Mouse (Mus musculus) NIH3T3 (cell line): ENCODE measurements around the gene Mtcl1.

Experiments
- DNase-seq: peaks from one replicate; pipeline ENCODE4 v3.0.0-alpha.2; 2012; ENCODE audit warnings: low read depth

Gene Mtcl1

GRCm38 (mm10) chr17:66407833-66408232 is 41.7 kb downstream of the Mtcl1 start:
- DNase-seq, result no peak

- peak; percentile 11 for DNase-seq
Measured at GRCm38 (mm10) chr17:66405601-66406000, 43.9 kb downstream of the Mtcl1 start.

- DNase-seq, result peak; percentile 62
Measured at GRCm38 (mm10) chr17:66404883-66405590, 44.5 kb downstream of the Mtcl1 start.

DNA sequence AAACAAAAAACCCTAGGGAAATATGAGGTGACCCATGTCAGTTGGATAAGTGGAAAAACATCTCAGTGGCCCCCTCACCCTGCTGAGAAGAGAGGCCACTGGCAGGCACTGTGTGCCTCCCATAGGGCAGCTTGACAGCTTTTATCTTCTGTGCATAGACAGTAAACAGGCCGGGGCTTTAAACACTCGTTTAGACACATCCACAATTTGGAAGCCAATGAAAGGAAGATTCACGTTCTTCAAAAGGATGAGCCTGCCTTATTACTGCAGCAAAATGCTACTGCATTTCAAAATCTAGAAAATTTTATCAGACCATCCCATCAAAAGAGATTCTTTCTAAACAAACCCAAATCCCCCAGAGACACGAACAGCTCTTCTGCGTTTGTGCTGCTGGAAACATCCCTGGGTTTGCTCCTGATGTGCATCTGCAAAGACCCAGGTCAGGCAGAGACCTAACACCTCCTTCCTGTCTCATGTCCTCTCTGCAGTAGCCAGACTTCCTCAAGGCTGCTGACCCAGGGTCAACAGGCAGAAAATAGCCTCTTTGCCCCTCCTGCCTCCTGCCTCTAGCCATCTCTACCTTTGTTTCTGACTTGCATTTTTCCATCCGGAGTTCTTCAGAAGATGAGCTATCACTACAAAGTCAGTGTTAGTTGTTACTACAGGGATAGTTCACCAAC is 46.6 kb downstream of the Mtcl1 start:
- DNase-seq, result no peak

GRCm38 (mm10) chr17:66401596-66402265 is 47.8 kb downstream of the Mtcl1 start:
- DNase-seq, result no peak

DNA sequence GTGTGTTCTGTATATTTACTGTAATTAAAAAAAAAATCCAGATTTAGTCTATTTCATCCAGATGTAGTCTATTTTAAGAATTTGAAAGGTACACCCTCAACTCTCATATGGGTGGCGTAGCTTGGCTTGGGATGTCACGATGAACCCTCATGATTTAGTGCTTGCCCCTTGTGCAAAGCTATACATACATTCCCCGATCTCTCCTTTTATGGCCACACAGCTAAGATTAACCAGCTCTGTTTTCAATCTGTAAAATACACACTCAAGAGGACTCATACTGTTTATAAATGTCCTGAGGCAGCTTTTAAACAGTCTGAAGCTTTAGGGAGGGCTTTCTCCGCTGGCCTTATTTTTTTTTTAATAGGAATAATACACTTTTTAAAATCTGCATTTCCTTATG is 49.8 kb downstream of the Mtcl1 start:
- DNase-seq, result no peak

DNA sequence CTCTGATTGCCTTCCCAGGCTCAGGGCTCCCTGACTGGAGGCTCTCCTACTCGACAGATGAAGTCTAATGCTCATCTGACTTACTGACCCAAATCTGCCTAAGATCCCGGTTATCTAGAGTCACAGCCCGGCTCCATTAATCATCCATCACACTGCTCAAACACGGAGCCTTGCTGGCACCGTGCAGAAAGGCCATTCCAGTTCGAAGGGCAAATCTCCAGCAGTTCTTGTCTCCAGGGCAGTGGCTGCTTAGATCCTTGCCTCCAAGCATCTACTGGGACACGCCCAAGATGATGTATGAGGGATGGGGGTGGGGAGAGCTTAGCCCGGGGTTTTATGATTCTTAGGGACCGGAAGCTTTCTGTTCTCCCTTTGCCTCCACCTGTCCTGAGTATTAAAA is 55.0 kb downstream of the Mtcl1 start:
- peak; percentile 19 for DNase-seq

DNA sequence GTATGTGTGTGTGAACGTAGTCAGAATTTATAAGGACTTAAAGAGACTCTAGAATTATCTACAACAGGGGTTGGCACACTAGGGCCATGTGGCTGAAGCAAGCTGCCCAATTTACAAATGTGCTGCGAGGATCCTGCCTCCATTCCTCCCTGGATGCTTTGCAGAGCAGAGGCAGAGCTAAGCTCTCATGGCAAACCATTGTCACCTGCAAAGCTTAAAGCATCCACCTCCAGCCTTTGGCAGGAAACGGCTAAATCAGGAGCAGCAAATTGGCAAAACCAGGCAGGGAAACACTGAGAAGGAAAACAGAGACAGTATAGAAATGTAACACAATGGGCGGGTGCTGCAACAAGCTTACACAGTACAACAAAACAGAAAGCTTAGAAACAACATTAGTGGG is 61.2 kb downstream of the Mtcl1 start:
- DNase-seq, result no peak

DNA sequence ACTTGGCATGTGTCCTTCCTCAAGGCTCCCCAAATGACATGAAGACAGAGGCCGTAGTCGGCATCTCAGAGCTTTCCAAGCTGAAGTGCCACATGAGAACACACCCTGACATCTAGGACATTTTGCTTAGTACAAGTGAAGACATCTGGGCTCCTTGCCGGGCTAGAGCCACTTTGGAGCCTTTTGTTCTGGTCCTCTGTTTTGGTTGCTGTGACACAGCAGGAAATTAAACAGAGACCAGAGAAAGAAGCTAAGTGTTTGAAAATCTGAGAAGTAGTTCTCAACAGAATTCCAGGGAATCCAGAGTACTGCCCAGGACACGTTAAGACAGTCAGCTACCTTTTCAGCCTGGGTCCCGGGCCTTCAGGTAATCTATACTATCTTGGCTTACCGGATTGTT is 68.2 kb downstream of the Mtcl1 start:
- no peak for DNase-seq

DNA sequence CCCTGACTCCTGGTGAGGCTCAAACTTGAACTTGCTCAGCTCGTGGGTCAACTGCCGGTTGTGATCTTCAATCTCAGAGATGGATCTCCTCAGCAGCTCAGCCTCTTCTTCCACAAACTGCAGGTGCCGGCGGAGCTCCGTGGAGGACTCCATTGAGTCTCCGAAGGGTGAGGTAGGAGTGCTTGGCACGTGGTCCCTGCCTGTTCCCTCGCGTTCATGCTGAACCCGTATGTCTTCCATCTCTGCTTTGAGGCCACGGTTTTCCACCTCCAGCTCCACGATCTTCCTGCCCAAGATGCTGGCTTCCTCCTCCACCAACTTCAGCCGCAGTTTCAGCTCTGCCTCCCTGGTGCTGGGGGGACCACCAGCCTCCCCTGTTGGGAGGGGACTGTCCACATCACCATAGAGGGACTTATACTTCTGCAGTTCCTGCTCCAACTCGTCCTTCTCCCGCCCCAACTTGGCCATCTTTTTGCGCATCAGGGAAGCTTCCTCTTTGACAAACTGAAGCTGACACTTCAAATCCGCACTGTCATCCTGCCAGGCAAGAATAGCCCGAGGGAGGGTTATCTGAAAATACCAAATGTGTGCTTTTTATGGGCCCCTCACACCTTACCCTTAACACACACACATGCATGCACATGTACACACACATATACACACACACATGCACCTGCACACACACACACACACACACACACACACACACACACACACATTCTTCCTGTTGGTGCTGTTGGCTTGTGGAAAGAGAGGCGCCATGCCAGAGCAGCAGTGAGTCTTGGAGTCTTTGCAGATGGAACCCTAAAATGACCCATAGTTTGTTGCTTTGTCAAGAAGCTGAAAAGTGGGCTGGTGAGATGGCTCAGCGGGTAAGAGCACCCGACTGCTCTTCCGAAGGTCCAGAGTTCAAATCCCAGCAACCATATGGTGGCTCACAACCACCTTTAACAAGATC is 69.4 kb downstream of the Mtcl1 start:
- no peak for DNase-seq

DNA sequence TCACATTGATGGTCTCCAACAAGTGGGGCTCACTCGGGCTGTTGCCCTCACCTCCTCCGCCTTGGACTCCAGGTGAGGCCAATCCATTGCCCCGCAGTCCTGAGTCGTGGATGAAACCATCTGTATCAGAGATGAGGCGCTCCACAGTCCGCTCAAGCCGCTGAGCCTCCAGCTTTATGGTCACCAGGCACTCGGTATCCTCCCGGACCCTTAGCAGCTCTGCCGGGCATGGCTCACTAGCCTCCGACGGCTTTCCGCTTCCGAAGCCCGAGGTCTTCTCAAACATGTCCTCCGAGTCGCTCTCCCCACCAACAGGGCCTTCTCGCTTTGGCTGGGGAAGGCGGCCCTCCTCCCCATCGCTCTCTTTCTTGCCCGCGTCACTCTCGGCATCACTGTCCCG is 70.2 kb downstream of the Mtcl1 start:
- no peak for DNase-seq

GRCm38 (mm10) chr17:66378127-66378526 is 71.4 kb downstream of the Mtcl1 start:
- no peak for DNase-seq

DNA sequence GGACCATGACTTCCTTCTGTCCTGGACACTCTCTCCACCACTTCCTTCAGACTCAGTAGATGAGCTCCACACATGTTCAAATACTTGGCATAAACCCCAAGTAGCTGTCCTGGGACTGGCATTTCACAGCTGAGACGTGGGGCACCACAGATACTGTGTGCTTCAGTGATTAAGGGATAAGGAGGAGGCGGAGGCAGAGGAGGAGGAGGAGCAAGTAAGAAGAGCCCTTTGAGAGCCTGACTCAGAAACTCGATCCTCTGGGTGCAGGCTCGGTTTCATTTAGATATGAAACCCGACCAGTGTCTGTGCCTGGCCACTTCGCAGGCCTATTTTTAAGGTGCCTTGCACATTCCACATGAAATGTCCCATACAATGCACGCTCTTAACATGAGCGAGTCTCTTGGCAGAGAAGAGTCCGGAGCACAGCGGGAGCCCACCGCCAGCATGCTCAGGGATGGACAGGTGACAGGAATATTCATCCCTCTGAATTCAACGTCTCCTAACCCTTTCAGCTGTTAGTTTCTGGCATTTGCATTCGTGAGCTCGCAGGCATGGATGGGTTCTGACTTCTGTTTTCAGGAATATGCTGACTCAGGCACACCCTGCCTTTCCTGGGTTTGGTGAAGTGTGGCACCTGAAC is 74.8 kb downstream of the Mtcl1 start:
- peak; percentile 62 for DNase-seq

DNA sequence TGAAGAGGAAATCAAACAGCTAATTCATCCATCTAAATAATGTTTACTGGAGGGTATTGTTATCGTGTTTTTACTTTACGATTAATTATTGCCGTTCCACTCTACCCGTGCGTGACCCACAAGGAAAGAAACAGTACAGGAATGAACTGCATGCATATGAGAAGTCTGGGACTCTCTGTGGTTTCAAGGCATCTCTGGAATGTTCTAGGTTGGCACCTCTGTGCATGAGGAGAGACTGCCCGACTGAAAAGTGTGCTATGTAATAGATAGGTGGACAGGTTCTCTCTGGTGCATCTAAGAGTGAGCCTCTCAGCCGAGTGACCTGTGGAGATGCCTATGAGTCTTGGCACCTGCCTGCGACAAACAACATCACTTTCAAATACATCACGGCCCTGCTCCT is 78.7 kb downstream of the Mtcl1 start:
- peak; percentile 35 for DNase-seq

DNA sequence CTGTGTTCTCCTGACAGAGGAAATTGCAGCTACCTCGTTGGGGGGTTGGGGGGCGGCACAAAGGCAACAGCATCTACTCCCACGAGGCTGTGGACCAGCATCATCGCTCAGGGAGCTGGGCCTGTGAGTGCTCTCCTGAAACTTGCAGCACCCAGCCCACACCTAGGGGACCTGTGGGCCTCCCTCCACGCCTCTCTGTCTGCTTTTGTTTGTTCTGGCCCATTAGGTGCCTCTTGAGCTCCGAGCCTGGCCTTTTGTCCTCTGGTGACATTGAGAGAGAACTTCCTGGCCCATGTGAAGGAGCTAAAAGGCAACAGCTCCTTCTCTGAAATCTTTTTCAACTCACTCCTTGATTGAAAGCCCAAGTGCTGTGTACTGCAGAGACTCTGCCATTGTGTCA is 79.8 kb downstream of the Mtcl1 start:
- DNase-seq, result no peak

DNA sequence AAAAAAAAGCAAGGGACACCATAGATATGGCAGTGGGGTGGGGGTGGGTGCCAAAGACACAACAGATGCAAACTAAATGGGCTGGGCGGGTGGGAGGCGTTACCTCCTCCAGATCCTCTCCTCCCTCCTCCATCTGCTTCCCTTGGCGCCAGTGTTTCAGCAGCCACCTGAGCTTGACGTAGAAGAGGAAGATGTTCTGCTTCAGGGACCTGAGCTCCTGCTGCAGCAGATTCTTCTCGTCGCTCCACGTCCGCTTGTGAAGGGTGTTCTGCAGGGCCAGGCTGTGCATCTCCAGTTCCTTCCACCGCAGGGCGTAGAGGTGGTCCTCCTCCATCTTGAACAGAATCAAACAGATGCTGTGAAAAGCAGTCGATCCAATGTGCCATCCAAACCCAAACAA is 81.4 kb downstream of the Mtcl1 start:
- DNase-seq, result no peak

DNA sequence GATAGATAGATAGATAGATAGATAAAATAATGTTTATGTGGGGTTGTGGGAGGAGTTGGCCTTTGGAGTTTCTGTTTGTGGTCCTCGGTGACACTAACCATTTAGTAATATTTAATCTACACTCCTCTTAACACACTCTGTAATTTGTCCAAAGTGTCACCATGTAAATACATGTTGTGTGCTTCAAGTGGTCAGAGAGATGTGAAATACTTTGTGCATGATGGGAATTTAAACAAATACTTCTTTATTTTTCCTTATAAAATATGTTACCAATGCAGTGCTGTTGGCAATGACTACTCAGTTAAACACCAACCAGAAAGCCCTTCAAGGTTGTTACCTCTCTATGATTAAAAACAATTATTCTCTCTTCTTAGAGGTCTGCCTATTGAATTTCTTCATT is 83.9 kb downstream of the Mtcl1 start:
- DNase-seq, result no peak

- peak; percentile 82 for DNase-seq
Measured at GRCm38 (mm10) chr17:66365293-66365642, 84.3 kb downstream of the Mtcl1 start.

DNA sequence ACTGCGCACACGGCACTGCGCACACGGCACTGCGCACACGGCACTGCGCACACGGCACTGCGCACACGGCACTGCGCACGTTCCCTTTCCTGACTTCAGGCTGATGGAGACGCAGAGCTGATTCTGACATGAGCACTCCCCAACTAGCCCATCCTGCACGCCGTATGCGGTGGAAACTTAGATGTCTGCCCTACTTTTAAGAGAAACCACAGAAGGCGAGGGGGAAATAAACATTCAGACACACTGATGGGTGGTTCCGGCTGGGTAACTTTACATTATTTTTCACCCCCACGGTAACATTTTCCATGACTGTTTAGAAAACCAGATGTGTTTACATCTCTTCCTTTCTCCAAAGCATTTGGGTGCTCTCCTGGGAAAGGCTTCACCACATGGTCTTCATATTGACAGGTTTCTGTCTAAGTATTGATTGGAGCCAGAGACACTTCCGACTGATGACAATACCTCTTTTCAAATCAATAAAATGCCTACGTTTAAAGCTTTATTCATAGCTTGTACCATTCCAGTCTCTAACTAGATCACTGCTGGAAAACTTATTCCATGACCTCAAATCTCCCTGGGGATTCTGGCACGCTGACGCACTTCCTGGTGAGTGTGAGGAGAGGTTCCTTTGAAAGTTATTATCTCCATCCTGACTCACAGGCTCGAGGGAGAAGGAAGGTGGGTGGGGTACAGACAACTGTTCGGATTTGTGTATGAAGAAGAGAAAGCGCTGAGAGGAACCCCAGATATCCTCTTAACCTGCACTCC is 84.8 kb downstream of the Mtcl1 start:
- peak; percentile 97 for DNase-seq

- no peak for DNase-seq
Measured at GRCm38 (mm10) chr17:66363852-66364524, 85.6 kb downstream of the Mtcl1 start.
